Mouse (Mus musculus) kidney, postnatal 14 days (tissue): Measurements from ENCODE around the gene Zfp683.

Experiments
- DNase-seq: peaks from one replicate; pipeline ENCODE4 v3.0.0; 2022; ENCODE audit warnings: mixed read lengths

Zfp683 gene

GRCm38 (mm10) chr4:134053538-134053937 is at the start of gene Zfp683:
Gene Zfp683, plus strand, starts transcription at chr4:134053838.
- DNase-seq = no peak

DNA sequence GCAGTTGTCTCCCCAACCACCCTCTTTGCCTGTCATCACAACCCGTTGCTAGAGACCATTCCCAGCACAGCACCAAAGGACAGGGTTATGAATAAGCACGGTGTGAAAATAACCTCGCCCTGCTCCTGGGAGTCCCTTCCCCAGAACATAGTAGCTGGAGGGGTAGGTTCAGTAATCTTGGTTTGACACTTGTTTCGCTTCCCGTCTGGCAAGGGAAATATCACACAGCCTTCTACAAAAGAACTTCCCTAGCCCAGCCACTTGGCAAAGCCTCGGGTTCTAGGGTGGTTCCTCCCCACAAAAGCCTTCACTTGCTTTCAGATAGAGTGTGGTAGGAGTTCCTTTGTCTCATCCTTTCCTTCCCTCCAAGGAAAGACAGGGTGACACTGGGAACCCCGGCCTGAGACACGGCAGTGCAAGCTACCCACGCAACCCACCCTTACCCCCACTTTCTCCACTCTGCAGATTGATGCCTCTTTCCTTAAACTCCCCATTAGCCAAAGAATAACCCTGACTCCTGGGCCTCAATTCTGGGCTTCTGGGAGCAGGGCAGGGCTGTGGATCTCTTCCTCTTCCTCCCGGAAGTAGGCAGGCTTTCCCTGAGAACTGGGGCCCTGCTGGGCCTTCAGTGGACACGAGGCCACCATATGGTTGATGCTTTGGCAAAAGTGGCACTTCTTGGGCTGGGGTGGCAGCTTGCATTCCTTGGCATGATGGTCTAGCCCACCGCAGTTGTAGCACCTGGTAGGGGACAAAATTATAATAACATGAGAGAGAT is 47.9 kb upstream of the Zfp683 start:
- no peak for DNase-seq

GRCm38 (mm10) chr4:134006845-134007244 is 46.8 kb upstream of the Zfp683 start:
- DNase-seq = no peak

DNA sequence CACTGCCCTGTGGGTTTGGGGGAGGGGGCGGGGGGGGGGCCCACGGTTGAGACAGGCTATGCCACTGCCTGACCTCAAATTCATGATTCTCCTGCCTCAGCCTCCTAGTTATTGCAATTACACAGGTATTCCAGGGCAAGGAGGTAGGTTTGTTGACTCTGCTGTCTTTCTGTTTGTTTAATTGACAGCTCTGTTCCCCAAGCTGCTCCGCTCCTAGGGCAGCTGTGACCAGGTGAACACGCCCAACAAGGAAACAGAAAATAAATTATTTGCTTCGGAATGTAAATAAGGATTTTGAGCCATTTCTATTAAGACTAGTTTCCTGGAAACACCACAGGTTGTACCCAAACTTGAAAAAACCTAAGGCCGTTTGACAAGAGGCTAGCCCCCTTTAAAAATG is 43.9 kb upstream of the Zfp683 start:
- DNase-seq = no peak

- DNase-seq = no peak
Measured at GRCm38 (mm10) chr4:134011450-134012414, 41.9 kb upstream of the Zfp683 start.

DNA sequence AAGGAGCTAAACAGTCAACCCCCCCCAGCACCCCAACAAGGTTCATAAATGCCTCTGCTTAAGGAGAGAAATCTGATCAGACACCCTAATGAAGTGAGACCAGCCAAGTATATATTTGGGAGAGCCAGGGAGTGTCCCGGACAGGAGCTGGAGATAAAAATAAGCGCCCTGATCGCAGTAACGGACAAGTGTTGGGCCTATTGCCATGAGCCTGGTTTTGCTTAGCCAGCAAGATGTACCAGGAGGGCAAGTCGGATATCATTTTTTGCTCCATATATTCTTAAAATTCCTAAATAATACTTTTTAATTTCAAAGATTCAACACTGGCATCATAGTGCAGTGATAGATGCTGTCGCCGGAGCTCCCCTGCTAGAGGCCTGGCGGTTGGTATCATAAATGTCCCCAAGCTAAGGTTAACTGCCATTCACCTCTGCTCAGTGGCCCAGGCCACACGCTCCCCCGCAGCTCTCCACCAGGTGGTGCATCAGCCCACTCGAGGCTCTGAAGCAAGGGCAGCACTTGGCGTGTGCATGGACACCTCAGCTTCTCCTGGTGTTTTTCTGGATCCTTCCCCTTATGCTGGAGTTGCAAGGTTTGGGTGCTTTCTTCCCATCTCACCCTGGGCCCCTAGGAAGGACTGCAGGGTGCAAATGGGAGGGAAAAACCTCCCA is 40.6 kb upstream of the Zfp683 start:
- DNase-seq = no peak

- no peak for DNase-seq
Measured at GRCm38 (mm10) chr4:134016208-134016607, 37.4 kb upstream of the Zfp683 start.

GRCm38 (mm10) chr4:134016767-134017166 is 36.9 kb upstream of the Zfp683 start:
- DNase-seq = no peak

DNA sequence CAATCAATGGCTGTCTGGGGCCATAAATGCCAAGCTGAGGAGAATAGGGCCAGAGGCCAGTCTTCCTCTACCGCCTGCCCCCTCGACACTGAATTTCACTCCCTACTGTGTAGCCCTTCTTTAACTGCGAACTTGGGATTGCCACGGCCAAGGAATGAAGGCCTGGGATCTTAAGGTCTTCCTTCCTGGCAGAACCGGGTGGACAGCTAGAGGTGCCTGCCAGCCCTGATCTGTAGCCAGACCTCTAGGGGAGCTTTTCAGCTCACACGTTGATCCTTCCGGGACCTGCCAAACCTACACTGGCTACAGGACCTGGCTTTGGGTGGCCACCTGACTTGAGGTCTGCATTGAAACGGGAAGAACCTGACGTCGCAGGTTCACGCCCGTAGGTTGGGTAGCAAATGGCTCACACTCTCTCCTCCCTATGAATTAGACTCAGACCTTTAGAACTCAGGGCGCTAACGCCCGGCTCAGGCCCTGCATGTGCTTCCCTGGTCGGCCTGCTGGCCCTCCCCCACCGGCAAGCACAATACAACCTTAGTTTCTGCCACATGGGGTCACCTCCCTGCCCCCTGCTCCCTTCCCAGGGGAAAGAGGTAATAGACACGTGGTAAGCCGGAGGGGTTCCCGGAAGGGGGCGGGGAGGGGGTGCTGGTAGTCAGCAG is 36.3 kb upstream of the Zfp683 start:
- DNase-seq = no peak

- DNase-seq = no peak
Measured at GRCm38 (mm10) chr4:134018038-134018778, 35.4 kb upstream of the Zfp683 start.

DNA sequence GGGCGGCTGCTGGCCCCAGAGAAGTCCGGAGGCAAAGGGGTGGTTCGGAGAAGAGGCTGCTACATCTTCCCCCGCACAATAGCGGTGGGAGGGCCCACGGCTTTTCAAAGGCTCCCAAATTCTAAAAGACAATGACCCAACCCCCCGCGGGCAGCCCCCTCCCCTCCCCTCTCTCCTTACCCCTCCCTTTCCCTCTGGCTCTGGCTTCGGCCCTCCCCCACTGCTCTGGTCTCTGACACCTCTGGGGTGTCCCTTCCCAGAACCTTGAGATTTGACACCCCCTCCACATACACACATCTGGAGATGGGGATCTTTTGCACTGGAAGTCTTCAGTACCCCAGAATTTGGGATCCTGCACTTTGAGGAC is 34.9 kb upstream of the Zfp683 start, which contains the start of gene Lin28a:
Gene Lin28a, minus strand, starts transcription at position 63 of the 367 bp plus-strand sequence.
- DNase-seq = no peak

DNA sequence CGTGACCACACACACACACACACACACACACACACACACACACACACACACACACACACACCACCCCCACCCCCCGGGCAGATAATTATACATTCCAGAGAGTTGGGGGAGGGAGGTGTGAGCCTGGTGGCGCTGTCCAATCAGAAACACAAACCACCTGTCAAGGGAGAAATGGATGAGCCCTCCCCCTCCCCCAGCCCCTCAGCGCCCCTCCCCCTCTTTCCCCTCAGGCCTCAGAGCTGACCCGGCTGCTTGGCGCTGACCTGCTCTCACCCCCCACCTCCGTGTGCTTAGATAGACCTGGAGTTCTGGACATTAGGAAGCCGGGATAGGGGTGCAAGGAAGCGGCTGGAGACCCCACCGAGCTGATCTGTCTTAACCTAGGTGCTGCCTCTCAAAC is 34.4 kb upstream of the Zfp683 start:
- DNase-seq = no peak

DNA sequence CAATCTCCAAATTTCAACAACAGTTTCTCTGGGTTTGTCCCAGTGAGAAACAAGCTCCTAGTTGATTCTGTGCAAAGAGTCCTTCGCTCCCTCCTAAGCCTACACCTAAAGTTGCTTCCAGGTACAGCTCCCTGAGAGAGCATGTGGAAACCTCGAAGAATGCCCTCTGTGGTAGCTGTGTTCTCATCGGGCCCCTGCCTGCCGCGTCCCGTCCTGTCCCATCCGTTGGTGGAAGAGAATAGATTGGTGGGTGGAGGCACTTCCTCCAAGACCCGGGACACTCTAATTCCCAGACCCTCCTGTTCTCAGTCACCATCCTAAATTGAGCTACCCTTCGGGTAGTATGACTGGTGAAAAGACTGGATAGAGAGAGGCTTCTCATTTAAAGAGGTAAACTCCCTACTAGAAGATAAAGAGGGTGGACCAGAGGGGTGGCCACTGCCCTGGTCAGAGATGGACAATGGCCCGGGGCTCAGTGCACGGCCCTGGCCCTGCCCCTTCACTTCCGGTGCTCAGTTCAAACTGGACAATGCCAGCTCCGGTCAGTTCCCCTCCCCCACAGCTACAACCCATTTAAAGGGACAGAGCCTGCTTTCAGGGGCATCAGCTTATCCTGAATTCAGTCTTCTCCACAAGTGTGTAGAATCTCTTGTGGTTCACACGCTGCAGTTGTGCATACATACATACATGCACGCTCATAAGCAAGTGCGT is 33.8 kb upstream of the Zfp683 start:
- no peak for DNase-seq

- DNase-seq = peak; percentile 86
Measured at GRCm38 (mm10) chr4:134020621-134021020, 33.0 kb upstream of the Zfp683 start.

GRCm38 (mm10) chr4:134025802-134026201 is 27.8 kb upstream of the Zfp683 start:
- DNase-seq = no peak

GRCm38 (mm10) chr4:134035953-134036352 is 17.7 kb upstream of the Zfp683 start:
- peak; percentile 79 for DNase-seq

GRCm38 (mm10) chr4:134041317-134042123 is 12.1 kb upstream of the Zfp683 start:
- peak; percentile 24 for DNase-seq

- no peak for DNase-seq
Measured at GRCm38 (mm10) chr4:134043041-134043440, 10.6 kb upstream of the Zfp683 start.

DNA sequence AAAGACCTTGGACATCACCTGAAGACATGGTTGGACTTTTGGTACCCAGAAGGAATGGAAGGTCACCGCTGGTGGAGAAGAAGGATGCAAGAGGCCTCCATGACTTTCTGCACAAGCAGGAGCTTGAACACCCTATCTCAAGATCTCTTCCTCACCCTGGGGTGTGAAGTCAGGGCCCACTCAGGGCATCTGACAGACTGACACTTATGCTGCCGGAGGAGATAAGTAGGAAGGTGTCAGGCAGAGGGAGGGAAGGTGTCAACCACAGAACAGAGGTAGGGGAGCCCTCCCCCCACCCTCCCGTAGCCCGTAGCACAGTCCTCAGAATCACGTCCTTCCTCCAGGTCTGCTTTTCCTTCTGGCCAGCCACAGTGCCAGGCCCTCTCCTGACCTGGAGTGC is 6.0 kb upstream of the Zfp683 start:
- no peak for DNase-seq

GRCm38 (mm10) chr4:134051912-134052311 is 1.7 kb upstream of the Zfp683 start:
- DNase-seq = no peak
